Mouse (Mus musculus) embryonic facial prominence, embryonic 12.5 days (tissue): ENCODE data around the gene Ctnnbl1. TPM values are rescaled to one million over a fixed set of nuclear protein-coding genes. Genes with fewer than 3 reads are reported as not detected.

Experiments
- ATAC-seq: fragments of 200-750 bp; cut with Nextera tagmentation; 2 replicates; pipeline ENCODE4 v1.8.0; 2017; ENCODE audit not compliant: insufficient number of reproducible peaks, insufficient read depth, low FRiP score, low TSS enrichment
- H3K27ac ChIP-seq: fragments of 300-500 bp; sonication (generic); 2 replicates; pipeline ENCODE4 v1.5.1; 2016; ENCODE audit warnings: mild to moderate bottlenecking
- H3K27me3 ChIP-seq: fragments of 300-500 bp; sonication (generic); 2 replicates; pipeline ENCODE4 v1.6.1; 2016; ENCODE audit warnings: mild to moderate bottlenecking, moderate library complexity
- H3K36me3 ChIP-seq: fragments of 300-500 bp; sonication (generic); 2 replicates; pipeline ENCODE4 v1.6.1; 2016; ENCODE audit warnings: mild to moderate bottlenecking
- H3K4me1 ChIP-seq: fragments of 300-500 bp; sonication (generic); 2 replicates; pipeline ENCODE4 v1.6.1; 2016
- H3K4me2 ChIP-seq: fragments of 300-500 bp; sonication (generic); replicated peaks from 2 replicates; pipeline ENCODE4 v1.6.1; 2016; ENCODE audit warnings: mild to moderate bottlenecking, moderate library complexity
- H3K4me3 ChIP-seq: fragments of 300-500 bp; sonication (generic); 2 replicates; pipeline ENCODE4 v1.5.1; 2016; ENCODE audit warnings: mild to moderate bottlenecking
- H3K9ac ChIP-seq: fragments of 300-500 bp; sonication (generic); 2 replicates; pipeline ENCODE4 v1.6.1; 2016; ENCODE audit warnings: mild to moderate bottlenecking, moderate library complexity
- H3K9me3 ChIP-seq: fragments of 300-500 bp; sonication (generic); 2 replicates; pipeline ENCODE4 v1.6.1; 2016; ENCODE audit warnings: mild to moderate bottlenecking, moderate library complexity
- WGBS: fragments of 180-500 bp; shearing (Covaris S2); methylation state at CpG from one replicate; pipeline ENCODE4 v1.1.7; 2016; 5-methylcytosine and 5-hydroxymethylcytosine counted together
- polyA plus RNA-seq: library from polyadenylated mRNA; unstranded; fragments of >200 nt; fragmentation: Nextera tagmentation; extraction: Ambion mirVana; gene quantifications from 2 replicates; pipeline ENCODE4 v1.2.1, GENCODE M21; 2016

Ctnnbl1 gene
- polyA plus RNA-seq, 1 experiment from 2014 or later = 74.0 TPM

DNA sequence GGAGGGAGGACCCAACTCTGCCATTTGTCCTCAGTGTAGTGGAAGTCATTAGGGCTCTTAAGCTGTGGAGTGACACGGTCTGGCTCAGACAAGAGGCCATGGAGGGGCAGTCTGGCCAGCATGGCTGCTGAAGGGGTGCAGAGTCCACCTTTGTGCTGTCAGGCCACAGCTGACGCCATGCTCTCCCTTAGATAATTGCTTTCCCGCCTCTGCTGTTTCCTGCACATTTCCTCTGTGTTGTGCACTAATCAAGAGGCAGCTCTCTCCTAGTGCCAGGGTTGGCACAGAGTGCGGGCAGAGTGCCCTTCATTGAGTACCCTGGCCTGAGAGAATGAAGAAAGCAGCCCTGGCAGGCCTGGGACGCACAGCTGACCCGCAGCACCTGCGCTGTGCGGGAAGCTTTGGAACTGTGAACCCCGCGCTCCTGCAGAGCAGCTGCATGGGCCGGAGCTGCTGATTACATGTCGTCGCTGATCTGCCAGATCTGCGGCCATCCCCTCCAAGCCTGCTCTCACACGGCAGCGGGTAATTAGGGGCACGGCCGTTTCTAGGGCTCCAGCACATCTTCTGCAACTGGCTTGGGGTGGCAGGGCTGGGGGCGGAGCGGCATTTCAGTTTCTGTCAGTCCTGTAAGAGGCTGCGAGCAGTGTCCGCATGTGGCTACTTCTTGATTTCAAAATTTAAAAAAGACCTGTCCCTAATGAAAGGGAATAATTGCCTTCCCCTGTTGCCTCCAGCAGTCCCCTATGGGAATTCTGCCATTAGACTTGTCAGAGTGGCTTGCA, 14.6 kb downstream of the Ctnnbl1 start:
- H3K9ac ChIP-seq = no peak overlapping the region
- no peak for ATAC-seq
- H3K27ac ChIP-seq = no peak overlapping the region
- no peak overlapping the region for H3K4me3 ChIP-seq
- H3K9me3 ChIP-seq = no peaks in the 10 kb centered on the region
- 47% methylated on average over 22 of the region's 22 CpGs for WGBS
- no peaks in the 10 kb centered on the region for H3K27me3 ChIP-seq
- peaks cover 11% of the 10 kb centered on the region for H3K4me1 ChIP-seq
- 0 out of 2 replicates have a peak overlapping the region, but pooled peaks have one; percentile 6 for H3K4me2 ChIP-seq
- 0 out of 2 replicates have a peak, but pooled peaks cover 4% of the 10 kb centered on the region for H3K36me3 ChIP-seq

DNA sequence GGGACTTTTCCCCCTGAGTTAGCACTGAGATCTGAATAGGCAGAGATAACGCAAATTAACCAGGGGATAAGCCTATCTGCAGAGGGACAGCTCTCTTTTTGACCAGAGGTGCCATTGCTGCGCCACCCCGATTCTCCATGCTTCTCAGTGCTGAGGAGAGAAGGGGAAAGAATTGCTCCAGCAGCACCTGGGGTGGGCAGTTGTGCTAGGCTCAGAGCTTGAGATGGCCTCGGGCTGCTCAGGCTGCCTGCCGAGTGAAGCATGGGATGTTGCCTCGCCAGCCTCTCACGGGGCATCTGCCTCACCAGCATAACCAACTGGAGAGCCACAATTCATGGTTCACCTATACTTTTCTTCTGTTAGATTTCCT, 15.2 kb downstream of the Ctnnbl1 start:
- Histone ChIP-seq H3K9me3 (no peaks in the 10 kb centered on the region), H3K4me2 (0 out of 2 replicates have a peak overlapping the region, but pooled peaks have one; percentile 6), H3K27me3 (no peaks in the 10 kb centered on the region), H3K36me3 (0 out of 2 replicates have a peak, but pooled peaks cover 4% of the 10 kb centered on the region), H3K4me3 (no peak overlapping the region), H3K27ac (no peak overlapping the region), H3K9ac (no peak overlapping the region), H3K4me1 (peaks cover 11% of the 10 kb centered on the region)
- no peak for ATAC-seq
- 60% methylated on average over 7 of the region's 7 CpGs for WGBS

DNA sequence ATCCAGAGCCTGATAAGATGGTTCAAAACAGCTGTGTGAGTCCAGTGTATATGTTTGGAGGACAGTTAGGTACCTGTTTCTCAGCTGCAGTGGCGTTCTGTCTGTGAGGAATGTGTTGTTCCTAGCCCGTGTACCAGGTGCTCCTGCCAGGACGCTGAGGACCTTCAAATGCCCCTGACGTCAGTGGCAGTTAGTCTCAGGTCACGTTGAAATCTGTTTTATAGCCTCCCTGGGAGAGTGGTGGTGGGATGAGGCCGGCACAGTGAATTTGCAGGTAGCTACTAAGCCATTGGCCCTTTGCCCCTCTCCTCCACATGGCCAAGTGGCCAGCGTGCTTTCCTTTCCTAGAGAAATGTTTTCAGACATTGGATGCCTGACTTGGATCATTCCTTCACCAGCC, 18.6 kb downstream of the Ctnnbl1 start:
- Histone ChIP-seq H3K4me2 (no peak overlapping the region), H3K27me3 (no peaks in the 10 kb centered on the region), H3K4me1 (peaks cover 11% of the 10 kb centered on the region), H3K9me3 (no peaks in the 10 kb centered on the region), H3K4me3 (no peak overlapping the region), H3K27ac (no peak overlapping the region), H3K9ac (no peak overlapping the region), H3K36me3 (no peaks in the 10 kb centered on the region)
- 86% methylated on average over 7 of the region's 7 CpGs for WGBS
- ATAC-seq = no peak

DNA sequence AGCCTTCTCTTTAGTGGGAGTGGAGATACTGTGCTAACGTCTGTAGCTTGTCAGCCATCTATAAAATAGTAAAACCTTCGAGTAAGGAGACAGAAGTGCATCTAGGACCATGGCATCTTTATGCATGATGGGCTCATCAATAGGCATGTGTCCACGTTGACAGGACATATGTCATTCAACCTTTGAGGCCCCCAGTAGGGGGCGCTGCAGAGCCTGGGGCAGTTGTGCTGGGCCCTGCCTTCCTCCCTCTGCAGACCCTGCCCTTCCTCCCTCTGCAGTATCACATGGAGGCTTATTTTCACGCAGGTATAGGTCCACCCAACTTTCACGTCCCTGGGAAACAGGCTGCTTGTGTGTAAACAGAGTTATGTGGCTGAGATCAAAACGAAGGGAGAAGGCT, 19.0 kb downstream of the Ctnnbl1 start:
- Histone ChIP-seq H3K9ac (no peak overlapping the region), H3K4me2 (no peak overlapping the region), H3K9me3 (no peaks in the 10 kb centered on the region), H3K27me3 (no peaks in the 10 kb centered on the region), H3K36me3 (no peaks in the 10 kb centered on the region), H3K4me3 (no peak overlapping the region), H3K27ac (no peak overlapping the region), H3K4me1 (peaks cover 11% of the 10 kb centered on the region)
- 74% methylated on average over 7 of the region's 7 CpGs for WGBS
- no peak for ATAC-seq

DNA sequence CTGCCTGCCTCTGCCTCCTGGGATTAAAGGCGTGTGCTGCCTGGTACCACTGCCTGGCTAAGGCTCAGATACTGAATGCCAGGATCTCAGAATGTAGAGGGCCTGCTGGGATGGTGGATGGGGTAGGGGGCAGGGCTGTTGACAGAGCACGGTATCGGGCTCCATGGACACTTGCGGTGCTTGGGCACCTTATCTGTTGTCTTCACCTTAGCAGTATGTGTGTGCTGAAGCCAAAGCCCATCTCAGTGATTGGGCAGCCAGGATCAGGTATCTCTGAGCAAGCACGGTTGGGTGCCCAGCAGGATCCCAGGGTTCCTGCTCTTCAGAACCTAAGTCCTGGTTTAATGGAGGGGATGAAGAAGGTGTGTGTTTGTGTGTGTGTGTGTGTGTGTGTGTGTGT, 21.2 kb downstream of the Ctnnbl1 start:
- Histone ChIP-seq H3K9ac (no peak overlapping the region), H3K9me3 (no peaks in the 10 kb centered on the region), H3K27me3 (no peaks in the 10 kb centered on the region), H3K4me3 (no peak overlapping the region), H3K4me1 (no peaks in the 10 kb centered on the region), H3K4me2 (no peak overlapping the region), H3K27ac (no peak overlapping the region), H3K36me3 (no peaks in the 10 kb centered on the region)
- no peak for ATAC-seq
- 90% methylated on average over 5 of the region's 5 CpGs for WGBS

DNA sequence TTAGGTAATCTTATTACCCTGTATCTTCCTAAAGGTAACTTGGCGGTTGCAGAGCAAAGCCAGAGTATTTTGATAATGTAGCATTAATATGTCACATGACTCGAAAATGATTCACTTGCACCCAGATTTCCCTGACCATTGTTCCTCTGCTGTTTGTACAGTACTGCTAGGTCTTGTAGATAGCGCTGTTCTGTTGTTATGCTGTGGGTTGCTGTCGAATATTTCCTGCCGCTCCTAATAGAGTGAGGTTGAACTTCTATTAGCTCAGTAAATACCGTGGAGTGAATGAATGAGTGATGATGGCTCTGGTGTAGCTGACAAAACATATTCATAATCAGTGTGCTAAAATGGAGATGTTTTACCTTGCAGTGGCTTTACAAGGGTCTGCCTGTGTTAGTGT, 22.5 kb downstream of the Ctnnbl1 start:
- WGBS = 86% methylated on average over 6 of the region's 6 CpGs
- H3K27ac ChIP-seq = no peak overlapping the region

DNA sequence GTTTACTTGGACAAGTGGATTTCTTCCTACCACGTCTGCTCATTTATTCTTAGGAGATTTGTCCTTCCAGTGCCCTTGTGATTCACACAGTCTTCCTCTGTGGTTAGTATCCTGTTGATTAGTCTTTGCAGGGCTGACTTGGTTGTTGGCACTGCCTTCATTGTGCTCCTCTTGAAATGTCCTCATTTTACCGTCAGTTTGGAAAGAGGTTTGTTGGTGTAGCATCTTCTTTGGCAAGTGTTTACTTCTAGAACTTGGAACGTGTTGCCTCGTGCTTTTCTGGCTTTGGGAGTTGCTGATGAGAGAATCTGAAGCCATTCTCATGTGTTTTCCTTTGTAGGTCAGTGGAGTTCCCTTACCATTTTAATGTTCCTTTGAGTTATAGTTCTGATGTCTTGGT, 25.7 kb downstream of the Ctnnbl1 start:
- H3K9ac ChIP-seq = no peak overlapping the region
- no peaks in the 10 kb centered on the region for H3K27me3 ChIP-seq
- WGBS = 88% methylated on average over 4 of the region's 4 CpGs
- H3K4me2 ChIP-seq = no peak overlapping the region
- no peak for ATAC-seq
- H3K4me1 ChIP-seq = peaks cover 20% of the 10 kb centered on the region
- no peak overlapping the region for H3K27ac ChIP-seq
- no peaks in the 10 kb centered on the region for H3K36me3 ChIP-seq
- H3K9me3 ChIP-seq = no peaks in the 10 kb centered on the region
- no peak overlapping the region for H3K4me3 ChIP-seq

More for the DNA sequence above, 22.5 kb downstream of the Ctnnbl1 start:
- Histone ChIP-seq H3K4me2 (no peak overlapping the region), H3K9ac (no peak overlapping the region), H3K4me3 (no peak overlapping the region), H3K27me3 (no peaks in the 10 kb centered on the region), H3K36me3 (no peaks in the 10 kb centered on the region), H3K4me1 (no peaks in the 10 kb centered on the region), H3K9me3 (no peaks in the 10 kb centered on the region)
- no peak for ATAC-seq

DNA sequence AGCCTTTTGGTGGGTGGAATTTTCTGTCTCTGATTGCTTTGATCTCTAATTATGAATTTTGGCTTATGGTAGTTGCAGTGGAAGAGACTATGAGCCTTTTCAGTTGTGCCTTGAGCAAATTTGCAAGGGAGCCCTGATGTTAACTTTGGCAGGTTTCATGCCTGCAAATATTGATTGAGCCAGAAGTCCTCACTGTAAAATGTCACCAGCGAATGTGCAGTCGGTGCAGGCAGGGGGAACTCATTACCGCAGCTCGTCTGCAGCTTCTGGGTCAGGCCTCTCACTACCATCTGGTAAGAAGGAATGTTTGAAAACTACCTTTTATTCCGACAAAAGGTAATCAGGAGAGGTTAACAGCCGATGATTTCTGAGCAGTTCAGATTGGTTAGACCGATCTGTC, 29.4 kb downstream of the Ctnnbl1 start:
- no peak overlapping the region for H3K27ac ChIP-seq
- H3K27me3 ChIP-seq = no peaks in the 10 kb centered on the region
- H3K9me3 ChIP-seq = no peaks in the 10 kb centered on the region
- WGBS = 59% methylated on average over 7 of the region's 7 CpGs
- peaks cover 37% of the 10 kb centered on the region for H3K4me1 ChIP-seq
- no peaks in the 10 kb centered on the region for H3K36me3 ChIP-seq
- no peak for ATAC-seq
- no peak overlapping the region for H3K4me2 ChIP-seq
- H3K4me3 ChIP-seq = no peak overlapping the region
- no peak overlapping the region for H3K9ac ChIP-seq

DNA sequence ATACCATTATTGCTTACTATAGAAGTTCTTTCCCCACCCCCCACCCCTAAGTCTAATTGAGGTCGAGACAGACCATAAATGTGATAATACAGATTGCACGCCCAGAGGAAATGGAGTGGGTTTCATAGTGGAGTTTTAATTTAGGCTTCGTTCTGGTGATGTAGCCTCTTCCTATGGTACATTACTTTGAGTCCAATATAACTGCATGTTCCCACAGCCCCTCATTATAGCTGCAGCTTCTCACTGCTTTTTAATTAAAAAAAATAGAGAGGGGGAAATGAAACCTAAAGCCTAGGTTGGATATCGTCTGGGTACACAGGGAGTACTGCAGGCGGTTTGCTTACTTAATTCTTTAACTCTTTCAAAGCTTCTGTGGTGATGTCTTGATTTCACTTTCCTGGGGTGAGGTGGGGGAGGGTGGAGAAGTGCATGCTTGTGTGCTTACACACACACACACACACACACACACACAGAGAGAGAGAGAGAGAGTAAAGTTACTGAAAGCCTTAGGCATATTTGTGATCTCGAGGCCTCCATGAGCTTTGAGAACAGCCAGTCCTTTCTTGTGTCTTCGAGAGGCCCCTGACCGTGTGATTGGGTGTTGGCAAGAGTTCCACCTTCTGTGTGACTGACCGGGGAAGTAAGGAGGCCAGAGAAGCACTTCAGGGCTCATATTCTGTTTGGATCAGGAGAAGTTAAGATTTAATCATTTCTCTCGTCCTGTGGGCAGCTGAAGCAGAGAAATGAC, 31.7 kb downstream of the Ctnnbl1 start:
- 19% methylated on average over 10 of the region's 10 CpGs for WGBS
- Histone ChIP-seq H3K27me3 (no peaks in the 10 kb centered on the region), H3K36me3 (no peaks in the 10 kb centered on the region), H3K9ac (no peak overlapping the region), H3K4me3 (no peak overlapping the region), H3K27ac (peak overlapping the region; percentile 82), H3K4me1 (peaks cover 37% of the 10 kb centered on the region), H3K9me3 (no peaks in the 10 kb centered on the region), H3K4me2 (no peak overlapping the region)
- ATAC-seq = 0 out of 2 replicates have a peak, but pooled peaks have one; percentile 35

DNA sequence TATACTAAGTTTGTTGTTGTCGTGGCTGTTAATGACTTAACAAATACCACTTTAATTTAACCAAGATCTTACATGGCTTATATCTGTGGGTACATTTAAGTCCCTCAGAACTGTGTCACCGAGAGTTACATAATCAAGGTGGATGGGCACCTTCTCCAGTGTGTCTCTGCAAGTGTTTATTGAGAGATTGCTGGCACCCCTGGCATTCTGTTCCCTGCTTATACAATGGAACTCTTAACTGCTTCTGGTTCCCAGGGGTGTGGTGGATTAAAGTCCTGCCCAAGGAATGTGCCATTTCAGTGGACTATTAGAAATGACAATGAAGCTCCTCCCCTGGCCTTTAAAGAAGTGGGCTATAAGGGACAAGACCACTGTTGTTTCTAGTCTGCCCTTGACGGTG, 33.6 kb downstream of the Ctnnbl1 start:
- no peaks in the 10 kb centered on the region for H3K9me3 ChIP-seq
- WGBS = 70% methylated on average over 3 of the region's 3 CpGs
- no peak overlapping the region for H3K27ac ChIP-seq
- no peak overlapping the region for H3K9ac ChIP-seq
- peaks cover 29% of the 10 kb centered on the region for H3K4me1 ChIP-seq
- no peak overlapping the region for H3K4me2 ChIP-seq
- no peak overlapping the region for H3K4me3 ChIP-seq
- no peaks in the 10 kb centered on the region for H3K27me3 ChIP-seq
- no peak for ATAC-seq
- H3K36me3 ChIP-seq = 0 out of 2 replicates have a peak, but pooled peaks cover 3% of the 10 kb centered on the region

DNA sequence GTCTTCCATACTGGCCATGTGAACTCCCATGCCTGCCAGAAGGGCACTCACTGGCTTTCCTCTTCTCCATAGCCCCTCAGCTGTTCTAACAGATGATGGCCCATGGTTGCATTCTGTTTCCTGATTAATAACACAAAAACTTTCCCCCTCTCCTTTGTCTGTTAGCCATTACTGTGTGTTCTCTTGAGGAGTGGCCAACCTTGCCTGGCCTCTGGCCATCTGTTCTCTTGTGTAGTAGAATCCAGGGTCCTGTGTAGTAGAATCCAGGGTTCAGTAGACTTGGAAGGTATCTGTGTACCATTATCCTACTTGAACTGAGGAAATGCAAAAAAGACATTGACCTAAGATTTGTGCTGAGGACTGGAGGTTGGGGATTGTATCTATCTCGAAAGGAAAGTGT, 36.5 kb downstream of the Ctnnbl1 start:
- Histone ChIP-seq H3K4me1 (peaks cover 11% of the 10 kb centered on the region), H3K36me3 (0 out of 2 replicates have a peak, but pooled peaks cover 7% of the 10 kb centered on the region), H3K27ac (no peak overlapping the region), H3K27me3 (no peaks in the 10 kb centered on the region), H3K4me3 (no peak overlapping the region), H3K9me3 (no peaks in the 10 kb centered on the region), H3K9ac (no peak overlapping the region), H3K4me2 (no peak overlapping the region)
- no peak for ATAC-seq
- 90% methylated on average over 1 of the region's 1 CpGs for WGBS

DNA sequence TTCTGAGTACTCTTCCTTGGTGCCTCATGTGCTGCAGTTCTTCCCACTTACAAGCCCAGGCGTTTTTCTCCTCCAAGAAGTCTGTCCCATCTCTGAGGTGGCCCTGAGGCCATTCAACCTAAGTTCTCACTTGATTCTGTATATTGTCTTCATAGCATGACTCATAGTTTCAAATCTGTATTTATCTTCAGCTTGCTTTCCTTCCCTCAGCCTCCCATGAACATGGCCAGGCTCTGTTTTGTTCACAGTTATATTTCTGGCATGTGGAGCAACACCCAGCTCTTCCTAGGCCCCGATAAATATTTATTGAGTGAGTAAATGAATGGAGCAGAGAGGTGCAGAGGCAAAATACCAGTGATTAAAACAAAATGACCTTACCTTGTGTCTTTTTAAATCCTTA, 38.8 kb downstream of the Ctnnbl1 start:
- Histone ChIP-seq H3K27me3 (no peaks in the 10 kb centered on the region), H3K9ac (no peak overlapping the region), H3K4me1 (no peaks in the 10 kb centered on the region), H3K36me3 (peaks cover 20% of the 10 kb centered on the region), H3K4me3 (no peak overlapping the region), H3K27ac (no peak overlapping the region), H3K9me3 (no peaks in the 10 kb centered on the region), H3K4me2 (no peak overlapping the region)
- WGBS = 85% methylated on average over 2 of the region's 2 CpGs
- no peak for ATAC-seq
